Mouse (Mus musculus): ENCODE measurements at regions not wholly inside any gene's neighbourhood (a gene's known extent, or its start where the extent isn't known, plus 50 kb on each side); places are given as distances from the start of the nearest gene placed in this dataset.

GRCm38 (mm10) chr11:111715401-111715800 is 649.4 kb downstream of the Kcnj2 start:
- H3K27me3 ChIP-seq (replicated peaks), result no peaks in the 10 kb centered on the region
- H3K4me2 ChIP-seq, result no peak overlapping the region
- no peak overlapping the region for H3K4me3 ChIP-seq
- ATAC-seq (ENCODE audit: extremely low read depth, insufficient number of reproducible peaks, low FRiP score, low TSS enrichment), result no peak
- H3K9me3 ChIP-seq, result no peaks in the 10 kb centered on the region
- 79% methylated on average over 5 of the region's 5 CpGs for WGBS
- H3K4me1 ChIP-seq, result no peaks in the 10 kb centered on the region
- H3K27ac ChIP-seq (replicated peaks), result no peak overlapping the region
- H3K36me3 ChIP-seq, result no peaks in the 10 kb centered on the region
- H3K9ac ChIP-seq, result no peak overlapping the region

GRCm38 (mm10) chr11:111722276-111722675 is 656.3 kb downstream of the Kcnj2 start:
- H3K4me3 ChIP-seq, result no peak overlapping the region
- no peaks in the 10 kb centered on the region for H3K4me1 ChIP-seq
- H3K9ac ChIP-seq, result no peak overlapping the region
- H3K27ac ChIP-seq (replicated peaks), result no peak overlapping the region
- H3K27me3 ChIP-seq (replicated peaks), result no peaks in the 10 kb centered on the region
- H3K9me3 ChIP-seq, result no peaks in the 10 kb centered on the region
- H3K36me3 ChIP-seq, result no peaks in the 10 kb centered on the region
- WGBS, result 59% methylated on average over 4 of the region's 4 CpGs
- ATAC-seq (ENCODE audit: extremely low read depth, insufficient number of reproducible peaks, low FRiP score, low TSS enrichment), result no peak
- no peak overlapping the region for H3K4me2 ChIP-seq

- WGBS, result 74% methylated on average over 4 of the region's 4 CpGs
- no peaks in the 10 kb centered on the region for H3K9me3 ChIP-seq
- H3K4me2 ChIP-seq, result no peak overlapping the region
- no peak overlapping the region for H3K4me3 ChIP-seq
- no peaks in the 10 kb centered on the region for H3K27me3 ChIP-seq (replicated peaks)
- no peak for ATAC-seq (ENCODE audit: extremely low read depth, insufficient number of reproducible peaks, low FRiP score, low TSS enrichment)
- no peaks in the 10 kb centered on the region for H3K36me3 ChIP-seq
- peaks cover 6% of the 10 kb centered on the region for H3K4me1 ChIP-seq
- H3K27ac ChIP-seq (replicated peaks), result no peak overlapping the region
- H3K9ac ChIP-seq, result no peak overlapping the region
These were observed 662.2 kb downstream of the Kcnj2 start for GRCm38 (mm10) chr11:111728148-111728547.

GRCm38 (mm10) chr11:111732096-111732495 is 666.1 kb downstream of the Kcnj2 start:
- Histone ChIP-seq H3K27ac (replicated peaks) (no peak overlapping the region), H3K4me1 (peaks cover 6% of the 10 kb centered on the region), H3K4me2 (peak overlapping the region; percentile 28; the same call in 1 of the 2 replicates), H3K9ac (no peak overlapping the region), H3K4me3 (no peak overlapping the region; the same call in 1 of the 2 replicates), H3K9me3 (no peaks in the 10 kb centered on the region), H3K36me3 (no peaks in the 10 kb centered on the region), H3K27me3 (replicated peaks) (no peaks in the 10 kb centered on the region)
- ATAC-seq (ENCODE audit: extremely low read depth, insufficient number of reproducible peaks, low FRiP score, low TSS enrichment), result no peak
- 18% methylated on average over 8 of the region's 8 CpGs for WGBS

- Histone ChIP-seq H3K4me2 (no peak overlapping the region), H3K27ac (replicated peaks) (no peak overlapping the region)
- 81% methylated on average over 1 of the region's 1 CpGs for WGBS
These were observed 669.5 kb downstream of the Kcnj2 start for GRCm38 (mm10) chr11:111735446-111735845.

GRCm38 (mm10) chr11:111735961-111736360 is 670.0 kb downstream of the Kcnj2 start:
- 68% methylated on average over 5 of the region's 5 CpGs for WGBS
- H3K4me2 ChIP-seq, result no peak overlapping the region

More at GRCm38 (mm10) chr11:111735446-111735845, 669.5 kb downstream of the Kcnj2 start:
- H3K9me3 ChIP-seq, result no peaks in the 10 kb centered on the region
- H3K27me3 ChIP-seq (replicated peaks), result no peaks in the 10 kb centered on the region
- H3K9ac ChIP-seq, result no peak overlapping the region
- H3K36me3 ChIP-seq, result no peaks in the 10 kb centered on the region
- no peak overlapping the region for H3K4me3 ChIP-seq
- ATAC-seq (ENCODE audit: extremely low read depth, insufficient number of reproducible peaks, low FRiP score, low TSS enrichment), result no peak
- peaks cover 6% of the 10 kb centered on the region for H3K4me1 ChIP-seq

GRCm38 (mm10) chr11:111743356-111743755 is 677.4 kb downstream of the Kcnj2 start:
- Histone ChIP-seq H3K36me3 (no peaks in the 10 kb centered on the region), H3K27ac (replicated peaks) (no peak overlapping the region), H3K9me3 (no peaks in the 10 kb centered on the region), H3K27me3 (replicated peaks) (no peaks in the 10 kb centered on the region), H3K4me2 (no peak overlapping the region), H3K9ac (no peak overlapping the region), H3K4me1 (peaks cover 5% of the 10 kb centered on the region; the same call in 1 of the 2 replicates), H3K4me3 (no peak overlapping the region)
- 51% methylated on average over 6 of the region's 6 CpGs for WGBS
- ATAC-seq (ENCODE audit: extremely low read depth, insufficient number of reproducible peaks, low FRiP score, low TSS enrichment), result no peak

More at GRCm38 (mm10) chr11:111735961-111736360, 670.0 kb downstream of the Kcnj2 start:
- H3K27ac ChIP-seq (replicated peaks), result no peak overlapping the region
- no peaks in the 10 kb centered on the region for H3K36me3 ChIP-seq
- peaks cover 6% of the 10 kb centered on the region for H3K4me1 ChIP-seq
- no peaks in the 10 kb centered on the region for H3K9me3 ChIP-seq
- H3K4me3 ChIP-seq, result no peak overlapping the region
- no peaks in the 10 kb centered on the region for H3K27me3 ChIP-seq (replicated peaks)
- H3K9ac ChIP-seq, result no peak overlapping the region
- no peak for ATAC-seq (ENCODE audit: extremely low read depth, insufficient number of reproducible peaks, low FRiP score, low TSS enrichment)

GRCm38 (mm10) chr11:111747262-111747946 is 681.4 kb downstream of the Kcnj2 start:
- no peak overlapping the region for H3K9ac ChIP-seq
- ATAC-seq (ENCODE audit: extremely low read depth, insufficient number of reproducible peaks, low FRiP score, low TSS enrichment), result no peak
- peak overlapping the region; percentile 53; the same call in 1 of the 2 replicates for H3K27ac ChIP-seq (replicated peaks)
- 53% methylated on average over 7 of the region's 7 CpGs for WGBS
- H3K4me1 ChIP-seq, result peaks cover 5% of the 10 kb centered on the region; the same call in 1 of the 2 replicates
- H3K4me2 ChIP-seq, result no peak overlapping the region
- H3K27me3 ChIP-seq (replicated peaks), result no peaks in the 10 kb centered on the region
- H3K4me3 ChIP-seq, result no peak overlapping the region
- no peaks in the 10 kb centered on the region for H3K36me3 ChIP-seq
- H3K9me3 ChIP-seq, result no peaks in the 10 kb centered on the region

- no peak overlapping the region for H3K27ac ChIP-seq (replicated peaks)
- peaks cover 5% of the 10 kb centered on the region; the same call in 1 of the 2 replicates for H3K4me1 ChIP-seq
- H3K4me2 ChIP-seq, result no peak overlapping the region
- no peaks in the 10 kb centered on the region for H3K27me3 ChIP-seq (replicated peaks)
- no peaks in the 10 kb centered on the region for H3K9me3 ChIP-seq
- no peak for ATAC-seq (ENCODE audit: extremely low read depth, insufficient number of reproducible peaks, low FRiP score, low TSS enrichment)
- H3K9ac ChIP-seq, result no peak overlapping the region
- WGBS, result 7% methylated on average over 2 of the region's 2 CpGs
- H3K36me3 ChIP-seq, result no peaks in the 10 kb centered on the region
- no peak overlapping the region for H3K4me3 ChIP-seq
These were observed 682.0 kb downstream of the Kcnj2 start for GRCm38 (mm10) chr11:111747947-111748322.

- H3K4me3 ChIP-seq, result no peak overlapping the region
- no peak overlapping the region for H3K27ac ChIP-seq (replicated peaks)
- no peaks in the 10 kb centered on the region for H3K9me3 ChIP-seq
- H3K36me3 ChIP-seq, result no peaks in the 10 kb centered on the region
- H3K4me1 ChIP-seq, result peaks cover 5% of the 10 kb centered on the region; the same call in 1 of the 2 replicates
- no peak for ATAC-seq (ENCODE audit: extremely low read depth, insufficient number of reproducible peaks, low FRiP score, low TSS enrichment)
- no peak overlapping the region for H3K9ac ChIP-seq
- no peak overlapping the region for H3K4me2 ChIP-seq
- no peaks in the 10 kb centered on the region for H3K27me3 ChIP-seq (replicated peaks)
- 86% methylated on average over 1 of the region's 1 CpGs for WGBS
These were observed 682.5 kb downstream of the Kcnj2 start for GRCm38 (mm10) chr11:111748496-111748895.

GRCm38 (mm10) chr11:111754735-111755134 is 688.8 kb downstream of the Kcnj2 start:
- no peaks in the 10 kb centered on the region for H3K9me3 ChIP-seq
- no peaks in the 10 kb centered on the region for H3K36me3 ChIP-seq
- no peaks in the 10 kb centered on the region for H3K4me1 ChIP-seq
- H3K27me3 ChIP-seq (replicated peaks), result no peaks in the 10 kb centered on the region
- H3K4me2 ChIP-seq, result no peak overlapping the region
- no peak overlapping the region for H3K27ac ChIP-seq (replicated peaks)
- 48% methylated on average over 2 of the region's 2 CpGs for WGBS
- H3K9ac ChIP-seq, result no peak overlapping the region
- H3K4me3 ChIP-seq, result no peak overlapping the region
- ATAC-seq (ENCODE audit: extremely low read depth, insufficient number of reproducible peaks, low FRiP score, low TSS enrichment), result no peak

GRCm38 (mm10) chr11:111763081-111763480 is 697.1 kb downstream of the Kcnj2 start:
- H3K4me1 ChIP-seq, result peaks cover 12% of the 10 kb centered on the region
- H3K9me3 ChIP-seq, result no peaks in the 10 kb centered on the region
- H3K9ac ChIP-seq, result no peak overlapping the region
- no peak overlapping the region for H3K27ac ChIP-seq (replicated peaks)
- no peak for ATAC-seq (ENCODE audit: extremely low read depth, insufficient number of reproducible peaks, low FRiP score, low TSS enrichment)
- no peak overlapping the region for H3K4me3 ChIP-seq
- WGBS, result 78% methylated on average over 3 of the region's 3 CpGs
- no peak overlapping the region for H3K4me2 ChIP-seq
- H3K27me3 ChIP-seq (replicated peaks), result no peaks in the 10 kb centered on the region
- no peaks in the 10 kb centered on the region for H3K36me3 ChIP-seq
